Mouse (Mus musculus): ENCODE measurements around the gene Eif4a1. TPM values are rescaled to one million over a fixed set of nuclear protein-coding genes. Genes with fewer than 3 reads are reported as not detected.

Gene Eif4a1
- polyA plus RNA-seq, 1 experiment: 335 TPM

DNA sequence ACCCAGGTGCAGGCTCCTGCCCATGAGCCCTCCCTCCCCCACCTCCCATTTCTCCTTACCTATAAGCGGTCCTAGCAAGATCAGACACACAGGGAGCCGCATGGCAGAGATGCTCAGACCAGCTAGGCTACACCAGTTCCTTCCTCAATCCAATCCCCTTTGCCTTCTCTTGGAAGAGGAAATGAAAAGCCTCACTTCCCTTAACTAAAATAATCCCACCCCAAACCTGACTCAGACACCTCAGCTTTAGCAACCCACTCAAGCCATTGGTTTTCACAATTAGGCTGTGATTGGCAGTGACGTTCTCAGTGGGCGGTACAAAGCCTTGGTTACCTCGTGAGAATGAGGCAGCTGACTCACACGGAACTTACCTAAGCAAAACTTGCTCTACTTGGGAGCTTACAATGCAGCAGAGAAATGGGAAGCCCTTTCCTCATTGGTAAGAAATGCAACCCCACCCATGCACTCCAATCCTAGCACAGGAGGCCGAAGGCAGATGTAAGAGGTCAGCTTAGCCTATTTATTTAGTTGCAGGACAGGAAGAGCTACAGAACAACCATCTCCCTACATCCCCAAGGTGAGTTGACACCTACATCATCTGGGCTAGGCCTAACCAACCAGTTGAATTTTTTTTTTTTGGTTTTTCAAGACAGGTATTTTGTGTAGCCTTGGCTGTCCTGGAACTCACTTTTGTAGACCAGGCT is 6.1 kb downstream of the Eif4a1 start, which contains the start of gene Cd68:
Gene Cd68 (minus strand): TSS at position 193 of the 704 bp plus-strand sequence.
- H3K4me3 ChIP-seq (ENCODE audit: insufficient read depth, low read length): no peak within 1 kb of the TSS
- TF ChIP-seq CTCF (IDR thresholded peaks at IDR 0.05; ENCODE audit: extremely low read depth, insufficient read depth, low read length): no peak
- TF ChIP-seq POLR2A (IDR thresholded peaks at IDR 0.05; ENCODE audit: extremely low read depth, insufficient read depth, low read length): peak; percentile 21; the same call in 1 of the 2 replicates
- no peaks in the 10 kb centered on the region; the same call in 1 of the 2 replicates for H3K4me1 ChIP-seq (ENCODE audit: control insufficient read depth, insufficient read depth, low read length)
- H3K27ac ChIP-seq (ENCODE audit: insufficient read depth, low read length): peak within 1 kb of the TSS; percentile 9; the same call in 1 of the 2 replicates

DNA sequence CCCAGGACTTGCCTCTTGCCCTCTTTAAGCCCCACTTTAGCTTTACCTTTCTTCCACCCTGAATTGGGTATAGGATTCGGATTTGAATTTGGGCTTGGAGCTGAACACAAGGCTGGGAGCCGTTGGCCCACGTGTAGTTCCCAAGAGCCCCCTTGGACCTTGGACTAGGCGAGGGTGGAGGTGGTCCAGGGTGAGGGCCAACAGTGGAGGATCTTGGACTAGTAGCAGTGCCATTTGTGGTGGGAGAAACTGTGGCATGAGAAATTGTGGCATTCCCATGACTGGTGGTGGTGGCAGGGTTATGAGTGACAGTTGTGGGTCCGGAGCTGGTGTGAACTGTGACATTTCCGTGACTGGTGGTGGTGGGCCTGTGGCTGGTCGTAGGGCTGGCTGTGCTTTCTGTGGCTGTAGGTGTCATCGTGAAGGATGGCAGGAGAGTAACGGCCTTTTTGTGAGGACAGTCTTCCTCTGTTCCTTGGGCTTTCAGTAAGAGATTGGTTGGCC is 6.7 kb downstream of the Eif4a1 start:
- TF ChIP-seq CTCF (IDR thresholded peaks at IDR 0.05; ENCODE audit: extremely low read depth, insufficient read depth, low read length): no peak
- TF ChIP-seq POLR2A (IDR thresholded peaks at IDR 0.05; ENCODE audit: extremely low read depth, insufficient read depth, low read length): no peak
- Histone ChIP-seq H3K4me1 (ENCODE audit: control insufficient read depth, insufficient read depth, low read length) (no peaks in the 10 kb centered on the region; the same call in 1 of the 2 replicates), H3K27ac (ENCODE audit: insufficient read depth, low read length) (peak overlapping the region; percentile 9; the same call in 1 of the 2 replicates), H3K4me3 (ENCODE audit: insufficient read depth, low read length) (no peak overlapping the region)

DNA sequence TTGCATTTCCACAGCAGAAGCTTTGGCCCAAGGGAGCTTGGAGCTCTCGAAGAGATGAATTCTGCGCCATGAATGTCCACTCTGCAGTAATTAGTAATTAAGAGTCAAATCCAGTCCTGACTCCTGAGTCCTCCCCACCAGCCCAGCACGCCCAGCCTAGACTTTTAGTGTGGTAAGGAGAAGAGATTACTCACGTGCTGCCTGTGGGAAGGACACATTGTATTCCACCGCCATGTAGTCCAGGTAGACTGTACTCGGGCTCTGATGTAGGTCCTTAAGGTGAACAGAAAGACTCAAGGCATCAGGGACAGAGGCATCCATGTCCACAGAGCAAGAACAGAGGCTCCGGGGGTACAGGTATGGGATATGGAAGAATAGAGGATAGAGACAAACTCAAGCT is 7.4 kb downstream of the Eif4a1 start:
- Histone ChIP-seq H3K4me3 (ENCODE audit: insufficient read depth, low read length) (no peak overlapping the region), H3K27ac (ENCODE audit: insufficient read depth, low read length) (no peak overlapping the region), H3K4me1 (ENCODE audit: control insufficient read depth, insufficient read depth, low read length) (no peaks in the 10 kb centered on the region)
- TF ChIP-seq CTCF (IDR thresholded peaks at IDR 0.05; ENCODE audit: extremely low read depth, insufficient read depth, low read length) (no peak), POLR2A (IDR thresholded peaks at IDR 0.05; ENCODE audit: extremely low read depth, insufficient read depth, low read length) (no peak)

DNA sequence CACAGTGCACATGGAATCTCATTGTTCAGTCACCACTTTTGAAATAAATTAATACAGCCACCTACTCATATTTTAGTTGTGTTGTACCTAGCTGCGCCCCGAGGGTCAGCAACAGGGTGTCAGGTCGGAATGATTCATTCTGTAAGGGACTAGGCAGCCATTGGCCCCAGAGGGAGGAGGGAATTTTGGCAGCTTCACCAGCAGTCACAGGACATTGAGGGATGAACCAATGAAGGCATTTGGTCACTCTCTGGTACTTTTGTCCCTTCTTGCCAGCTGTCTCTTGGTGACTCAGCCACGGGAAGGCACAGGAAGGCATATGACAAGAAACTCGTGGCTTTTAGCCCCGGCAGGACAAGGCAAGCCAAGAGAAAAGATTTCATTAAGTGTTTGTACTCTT is 8.4 kb downstream of the Eif4a1 start:
- Histone ChIP-seq H3K27ac (ENCODE audit: insufficient read depth, low read length) (no peak overlapping the region), H3K4me3 (ENCODE audit: insufficient read depth, low read length) (no peak overlapping the region)
- no peak for TF ChIP-seq CTCF (IDR thresholded peaks at IDR 0.05; ENCODE audit: extremely low read depth, insufficient read depth, low read length)
- no peak for TF ChIP-seq POLR2A (IDR thresholded peaks at IDR 0.05; ENCODE audit: extremely low read depth, insufficient read depth, low read length)

DNA sequence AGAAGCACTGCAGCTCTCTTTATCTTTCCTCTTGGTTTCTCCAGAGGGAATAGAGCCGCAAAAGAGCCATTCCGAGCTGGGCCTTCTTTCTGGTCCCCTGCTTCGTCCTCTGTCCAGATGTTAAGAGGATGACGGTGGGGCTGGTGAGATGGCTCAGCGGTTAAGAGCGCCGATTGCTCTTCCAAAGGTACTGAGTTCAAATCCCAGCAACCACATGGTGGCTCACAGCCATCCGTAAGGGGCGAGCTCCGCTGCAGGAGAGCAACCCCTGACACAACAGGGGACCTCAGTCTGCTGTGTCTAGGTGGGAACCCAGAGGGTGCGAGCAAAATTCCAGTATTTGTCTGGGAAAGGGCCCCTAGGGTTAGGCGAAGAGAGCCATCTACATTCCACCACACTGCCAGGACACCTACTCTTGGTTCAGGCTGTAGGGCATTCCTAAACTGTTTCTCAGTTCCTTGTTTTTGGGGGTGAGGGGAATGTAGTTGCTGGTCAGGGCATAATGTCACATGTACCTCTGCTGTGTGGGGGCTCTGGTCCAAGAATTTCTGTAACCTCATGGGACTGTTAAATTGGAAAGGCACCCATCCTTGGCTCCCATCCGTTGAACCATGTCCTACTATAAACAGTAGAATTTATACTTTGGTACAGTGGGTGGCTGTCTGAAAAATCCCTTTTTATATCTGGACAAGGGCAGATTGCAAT is 9.1 kb downstream of the Eif4a1 start:
- Histone ChIP-seq H3K4me3 (ENCODE audit: insufficient read depth, low read length) (peak overlapping the region; percentile 78), H3K27ac (ENCODE audit: insufficient read depth, low read length) (peak overlapping the region; percentile 64), H3K4me1 (ENCODE audit: control insufficient read depth, insufficient read depth, low read length) (no peaks in the 10 kb centered on the region)
- no peak for TF ChIP-seq POLR2A (IDR thresholded peaks at IDR 0.05; ENCODE audit: extremely low read depth, insufficient read depth, low read length)
- no peak for TF ChIP-seq CTCF (IDR thresholded peaks at IDR 0.05; ENCODE audit: extremely low read depth, insufficient read depth, low read length)

More for the DNA sequence above, 8.4 kb downstream of the Eif4a1 start:
- H3K4me1 ChIP-seq (ENCODE audit: control insufficient read depth, insufficient read depth, low read length): no peaks in the 10 kb centered on the region

DNA sequence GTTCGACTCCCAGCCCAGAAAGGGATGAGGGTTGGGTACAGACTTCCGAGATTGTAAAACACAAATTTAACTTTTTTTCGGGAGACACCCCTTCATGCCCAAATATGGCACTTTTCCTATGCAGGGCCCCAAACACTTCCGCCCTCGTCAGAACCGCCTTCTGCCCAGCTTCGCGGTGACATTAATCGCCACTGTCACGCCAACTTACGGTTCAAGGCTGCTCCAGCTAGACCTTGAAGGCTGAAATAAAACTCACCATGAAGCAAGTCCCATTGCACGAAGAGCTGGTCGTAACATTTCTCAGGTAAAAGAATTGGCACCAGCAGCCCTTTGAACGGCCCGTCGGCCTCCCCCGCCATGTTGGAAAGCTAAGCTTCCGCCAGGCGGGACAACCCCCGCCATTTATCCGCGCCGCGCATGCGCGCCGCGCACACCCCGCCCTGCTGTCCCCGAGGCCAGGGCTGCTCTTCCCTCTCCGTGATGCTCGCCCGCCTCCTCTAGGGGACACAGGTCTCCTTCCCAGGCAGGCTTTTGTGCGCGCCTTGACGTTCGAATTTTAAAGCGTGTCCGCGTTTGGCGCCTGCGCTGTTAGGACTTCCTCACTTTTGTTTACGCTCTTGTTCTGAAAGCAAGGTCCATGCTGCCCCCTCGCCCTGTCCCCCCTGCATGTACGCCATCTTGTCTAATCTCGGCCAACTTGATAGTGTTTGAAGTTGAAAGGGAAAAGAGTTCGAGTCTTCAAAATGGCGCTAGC is 9.8 kb downstream of the Eif4a1 start, which contains the start of gene Mpdu1:
Gene Mpdu1 (minus strand): TSS at position 430 of the 754 bp plus-strand sequence.
- TF ChIP-seq CTCF (IDR thresholded peaks at IDR 0.05; ENCODE audit: extremely low read depth, insufficient read depth, low read length) (no peak), POLR2A (IDR thresholded peaks at IDR 0.05; ENCODE audit: extremely low read depth, insufficient read depth, low read length) (0 out of 2 replicates have a peak, but pooled peaks have one; percentile 76)

DNA sequence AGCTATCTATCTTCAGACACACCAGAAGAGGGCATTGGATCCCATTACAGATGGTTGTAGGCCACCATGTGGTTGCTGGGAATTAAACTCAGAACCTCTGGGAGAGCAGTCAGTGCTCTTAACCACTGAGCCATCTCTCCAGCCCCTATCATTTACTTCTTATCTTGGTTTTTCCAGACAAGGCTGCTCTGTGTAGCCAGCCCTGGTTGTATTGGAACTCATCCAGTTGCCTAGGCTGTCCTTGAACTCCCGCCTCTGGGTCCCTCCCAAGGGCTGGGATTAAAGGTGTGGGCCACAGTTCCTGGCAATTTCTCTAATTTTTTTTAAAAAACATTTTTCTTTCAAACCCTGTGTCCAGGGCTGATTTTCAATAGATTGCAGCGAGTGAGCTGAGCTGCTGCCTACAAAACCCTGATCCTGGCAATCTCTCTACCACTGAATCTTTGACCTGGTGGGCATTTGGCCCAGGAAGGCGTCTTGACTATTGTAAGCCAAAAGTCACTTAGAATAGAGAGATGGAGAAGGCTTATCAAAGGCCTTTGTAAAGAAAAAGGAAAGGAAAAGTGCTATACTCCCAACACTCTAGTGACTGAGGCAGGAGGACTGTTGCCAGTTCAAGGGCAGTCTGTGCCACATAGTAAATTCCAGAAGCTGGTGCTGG is 10.9 kb downstream of the Eif4a1 start:
- Histone ChIP-seq H3K4me1 (ENCODE audit: control insufficient read depth, insufficient read depth, low read length) (no peaks in the 10 kb centered on the region), H3K4me3 (ENCODE audit: insufficient read depth, low read length) (peak overlapping the region; percentile 78; the same call in 1 of the 2 replicates), H3K27ac (ENCODE audit: insufficient read depth, low read length) (no peak overlapping the region)
- TF ChIP-seq POLR2A (IDR thresholded peaks at IDR 0.05; ENCODE audit: extremely low read depth, insufficient read depth, low read length) (no peak), CTCF (IDR thresholded peaks at IDR 0.05; ENCODE audit: extremely low read depth, insufficient read depth, low read length) (no peak)

More for the DNA sequence above, 9.8 kb downstream of the Eif4a1 start, which contains the start of gene Mpdu1:
- Histone ChIP-seq H3K27ac (ENCODE audit: insufficient read depth, low read length) (peak within 1 kb of the TSS; percentile 91), H3K4me3 (ENCODE audit: insufficient read depth, low read length) (peak within 1 kb of the TSS; percentile 78), H3K4me1 (ENCODE audit: control insufficient read depth, insufficient read depth, low read length) (no peaks in the 10 kb centered on the region)

DNA sequence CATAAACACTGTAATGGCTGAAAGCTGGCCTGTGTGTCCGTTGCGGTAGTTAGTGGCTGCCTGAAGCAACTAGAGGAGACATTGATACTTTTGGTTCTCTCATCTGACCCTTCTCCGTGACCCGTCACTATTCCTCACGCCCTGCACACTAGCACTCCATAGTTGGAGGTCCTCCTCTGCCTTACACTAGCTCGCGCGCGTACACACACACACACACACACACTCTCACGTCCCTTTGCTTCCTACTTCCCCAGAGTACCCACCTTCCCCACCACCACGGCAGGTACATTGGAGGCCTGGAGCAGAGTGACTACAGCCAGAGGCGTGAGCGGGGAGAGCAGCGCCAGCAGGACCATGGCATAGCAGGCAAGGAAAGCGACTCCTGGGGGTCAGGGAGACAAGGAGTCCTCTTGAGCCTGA is 14.8 kb downstream of the Eif4a1 start:
- Histone ChIP-seq H3K27ac (ENCODE audit: insufficient read depth, low read length) (no peak overlapping the region), H3K4me1 (ENCODE audit: control insufficient read depth, insufficient read depth, low read length) (no peaks in the 10 kb centered on the region), H3K4me3 (ENCODE audit: insufficient read depth, low read length) (no peak overlapping the region)
- TF ChIP-seq CTCF (IDR thresholded peaks at IDR 0.05; ENCODE audit: extremely low read depth, insufficient read depth, low read length) (no peak), POLR2A (IDR thresholded peaks at IDR 0.05; ENCODE audit: extremely low read depth, insufficient read depth, low read length) (no peak)

All from cortical plate, adult 2 months (tissue).